Mouse (Mus musculus) brain, adult 10 weeks (tissue): ENCODE measurements around the gene Gm11115. TPM values are rescaled to one million over a fixed set of nuclear protein-coding genes. Genes with fewer than 3 reads are reported as not detected.

Source experiments
- polyA plus RNA-seq: library from polyadenylated mRNA; stranded (reverse); fragments of 350-450 nt; fragmentation: Illumina TruSeq; extraction: RNeasy Lipid Tissue Mini Kit (QIAGEN cat#74804); gene quantifications from one replicate; pipeline ENCODE4 v1.2.3, GENCODE M21; 2015; ENCODE audit warnings: low read depth, low replicate concordance

Gene Gm11115
- polyA plus RNA-seq, result not detected

GRCm38 (mm10) chr5:88153999-88154398 is at the start of gene Gm11115:
TSS of gene Gm11115 (minus strand) at chr5:88154099.

GRCm38 (mm10) chr5:88111430-88111829 is 42.5 kb downstream of the Gm11115 start, which contains the start of gene Gm11116:
TSS of gene Gm11116 (minus strand) at chr5:88111530.

Other genes starting within 250 kb of the Gm11115 start
- not detected for gene Csn3, start 228.5 kb downstream of the Gm11115 start, polyA plus RNA-seq
- gene 2310003L06Rik, start 184.6 kb downstream of the Gm11115 start, polyA plus RNA-seq, result not detected
- not detected for gene Gm28434, start 184.6 kb downstream of the Gm11115 start, polyA plus RNA-seq
- gene Cabs1, start 174.7 kb downstream of the Gm11115 start, polyA plus RNA-seq, result not detected
- not detected for gene Smr3a, start 151.6 kb downstream of the Gm11115 start, polyA plus RNA-seq
- not detected for gene Smr2, start 67.5 kb downstream of the Gm11115 start, polyA plus RNA-seq
- gene Gm11116, start 42.6 kb downstream of the Gm11115 start, polyA plus RNA-seq, result not detected
- gene Gm7714, start 114.8 kb upstream of the Gm11115 start, polyA plus RNA-seq, result not detected
- not detected for gene Prol1, start 163.2 kb upstream of the Gm11115 start, polyA plus RNA-seq
- gene Amtn, start 222.0 kb upstream of the Gm11115 start, polyA plus RNA-seq, result not detected